Mouse (Mus musculus): ENCODE measurements at regions not wholly inside any gene's neighbourhood (a gene's known extent, or its start where the extent isn't known, plus 50 kb on each side); places are given as distances from the start of the nearest gene placed in this dataset.
"Not testable (repeated sequence)": the region's sequence is repeated elsewhere in the genome, so short reads cannot be mapped to it uniquely, and the experiment has no call there.

DNA sequence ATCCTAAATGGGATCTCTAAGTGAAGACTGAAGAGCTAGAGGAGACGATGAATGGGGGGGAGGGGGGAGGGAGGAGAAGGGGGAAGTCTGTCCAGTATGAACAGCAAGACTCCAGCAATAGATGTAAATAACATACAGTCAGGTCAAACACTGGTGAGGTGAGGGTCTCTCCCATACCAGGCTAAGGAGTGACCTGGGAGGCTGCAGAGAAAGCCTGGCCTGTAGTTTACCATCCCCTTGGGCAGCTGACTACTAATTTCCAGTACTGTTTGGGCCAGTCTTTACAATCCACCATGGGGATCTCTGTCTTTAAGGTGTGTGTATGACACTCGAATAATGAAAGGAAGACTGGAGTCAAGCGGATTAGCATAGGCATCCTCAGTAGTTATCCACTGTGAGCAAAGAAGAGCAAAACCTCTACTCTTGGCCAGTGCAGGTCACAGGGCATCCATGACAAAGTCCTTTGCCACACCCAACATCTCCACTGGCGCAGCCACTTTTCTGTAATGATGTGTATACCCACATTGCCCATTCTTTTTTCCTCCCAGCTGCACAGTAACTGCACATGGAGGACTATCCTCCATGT lies 128.3 kb upstream of the Tbl1xr1 start:
- no peaks in the 10 kb centered on the region for H3K27me3 ChIP-seq (replicated peaks)
- H3K36me3 ChIP-seq (replicated peaks) = no peaks in the 10 kb centered on the region
- no peak overlapping the region for H3K27ac ChIP-seq
- 58% methylated on average over 4 of the region's 4 CpGs for WGBS
- H3K4me1 ChIP-seq = no peaks in the 10 kb centered on the region
- H3K4me2 ChIP-seq = no peak overlapping the region
- no peaks in the 10 kb centered on the region for H3K9me3 ChIP-seq
- no peak overlapping the region for H3K9ac ChIP-seq
- ATAC-seq (replicated peaks) = peak; percentile 18; the same call in 1 of the 2 replicates
- no peak overlapping the region for H3K4me3 ChIP-seq

DNA sequence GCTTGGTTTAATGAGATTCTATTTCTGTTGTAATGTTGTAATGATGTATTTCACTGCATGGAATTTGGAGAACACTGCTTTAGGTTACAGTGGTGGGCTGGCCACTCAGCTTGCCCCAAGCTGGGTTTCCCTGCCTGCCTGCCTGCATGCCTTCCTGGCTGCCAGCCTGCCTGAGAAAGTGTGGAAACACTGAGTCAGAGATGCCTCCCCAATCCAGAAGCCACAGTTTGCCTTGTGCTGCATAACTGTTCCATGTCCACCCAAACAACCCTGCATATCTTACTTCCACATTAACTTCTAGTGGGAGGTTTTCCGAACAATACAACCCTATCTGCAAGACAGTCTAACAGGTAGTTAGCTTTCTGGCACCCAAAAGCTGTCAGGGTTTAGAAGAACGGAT lies 127.0 kb upstream of the Tbl1xr1 start:
- Histone ChIP-seq H3K27me3 (replicated peaks) (no peaks in the 10 kb centered on the region), H3K4me3 (no peak overlapping the region), H3K9me3 (no peaks in the 10 kb centered on the region), H3K9ac (no peak overlapping the region), H3K4me1 (no peaks in the 10 kb centered on the region), H3K36me3 (replicated peaks) (no peaks in the 10 kb centered on the region), H3K27ac (no peak overlapping the region), H3K4me2 (no peak overlapping the region)
- WGBS = 83% methylated on average over 2 of the region's 2 CpGs
- no peak for ATAC-seq (replicated peaks)

GRCm38 (mm10) chr3:21950571-21950970 lies 125.9 kb upstream of the Tbl1xr1 start:
- no peak overlapping the region for H3K4me2 ChIP-seq
- no peaks in the 10 kb centered on the region for H3K27me3 ChIP-seq (replicated peaks)
- ATAC-seq (replicated peaks) = no peak
- no peaks in the 10 kb centered on the region for H3K36me3 ChIP-seq (replicated peaks)
- no peak overlapping the region for H3K9ac ChIP-seq
- H3K27ac ChIP-seq = no peak overlapping the region
- no peaks in the 10 kb centered on the region for H3K9me3 ChIP-seq
- H3K4me3 ChIP-seq = no peak overlapping the region
- no peaks in the 10 kb centered on the region for H3K4me1 ChIP-seq
- WGBS = 81% methylated on average over 5 of the region's 5 CpGs

DNA sequence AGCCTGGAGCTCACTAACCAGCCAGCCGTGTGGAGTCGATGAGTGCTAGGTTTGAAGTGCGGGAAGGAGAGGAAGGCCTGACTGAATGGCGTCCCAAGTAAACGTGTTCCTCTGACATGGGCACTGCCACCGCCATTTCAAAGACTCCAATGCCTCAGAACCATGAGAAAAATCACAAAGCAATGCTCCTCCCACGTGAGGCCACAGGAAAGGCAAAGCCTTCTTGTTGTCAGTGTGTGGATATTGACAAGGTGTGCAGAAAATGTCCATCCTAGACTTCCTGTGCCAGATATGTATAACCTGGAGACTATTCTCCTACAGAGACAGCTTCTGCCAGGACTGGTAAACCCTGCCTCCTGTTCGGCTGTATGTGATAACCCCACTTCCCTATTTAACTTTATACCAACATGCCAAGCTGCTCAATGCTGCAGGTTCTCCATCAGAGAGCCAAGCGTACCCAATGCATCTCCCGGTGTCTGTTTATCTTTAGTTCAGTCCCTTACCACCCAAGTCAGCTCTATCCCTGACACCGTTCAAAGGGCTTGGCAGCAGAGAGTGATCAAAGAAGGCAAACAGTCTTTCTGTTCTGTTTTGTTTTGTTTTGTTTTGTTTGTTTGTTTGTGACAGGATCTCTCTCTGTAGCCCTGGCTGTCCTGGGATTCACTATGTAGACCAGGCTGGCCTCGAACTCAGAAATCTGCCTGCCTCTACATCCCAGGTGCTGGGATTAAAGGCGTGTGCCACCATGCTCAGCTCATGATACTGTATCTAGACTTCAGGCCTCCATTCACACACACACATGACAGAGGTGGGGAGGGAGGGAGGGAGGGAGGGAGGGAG lies 124.8 kb upstream of the Tbl1xr1 start:
- no peaks in the 10 kb centered on the region for H3K4me1 ChIP-seq
- WGBS = 91% methylated on average over 13 of the region's 13 CpGs

DNA sequence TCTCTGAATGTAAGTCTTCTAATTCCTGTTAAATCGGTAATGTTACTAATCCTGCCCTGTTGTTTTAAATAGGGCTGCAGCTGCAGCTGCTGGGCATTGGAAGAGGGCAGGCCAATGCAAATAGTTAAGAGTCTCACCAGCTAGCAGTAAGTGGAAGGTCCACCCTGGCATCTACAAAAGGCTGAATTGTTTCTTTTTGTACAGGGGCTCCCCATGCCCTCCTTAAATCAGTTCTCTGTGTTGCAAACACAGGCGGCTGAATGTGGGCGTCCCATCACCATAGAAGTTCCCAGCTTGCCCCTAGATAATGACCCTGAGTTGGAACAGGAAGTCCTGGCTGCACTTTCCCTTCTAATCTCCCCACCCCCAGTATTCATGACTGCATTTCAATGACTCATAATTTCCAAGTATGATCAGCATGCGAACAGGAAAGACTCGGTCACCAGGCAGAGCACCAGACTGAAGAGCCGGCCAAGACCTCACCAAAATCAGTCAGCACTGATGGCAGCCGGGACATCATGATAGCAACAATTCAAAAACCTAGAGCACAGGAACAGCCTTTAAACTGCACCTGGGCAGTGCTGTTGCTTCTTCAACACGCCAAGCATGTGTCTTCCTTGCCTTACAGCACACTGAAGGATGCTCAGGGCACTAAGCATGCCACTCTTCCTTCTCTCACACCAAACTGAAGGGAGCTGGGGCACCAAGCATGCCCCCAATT lies 123.6 kb upstream of the Tbl1xr1 start:
- no peak for ATAC-seq (replicated peaks)
- H3K27ac ChIP-seq = no peak overlapping the region
- no peaks in the 10 kb centered on the region for H3K9me3 ChIP-seq
- H3K4me3 ChIP-seq = no peak overlapping the region
- 61% methylated on average over 8 of the region's 8 CpGs for WGBS
- no peak overlapping the region for H3K9ac ChIP-seq
- no peaks in the 10 kb centered on the region for H3K4me1 ChIP-seq
- no peaks in the 10 kb centered on the region for H3K27me3 ChIP-seq (replicated peaks)
- no peak overlapping the region for H3K4me2 ChIP-seq
- H3K36me3 ChIP-seq (replicated peaks) = no peaks in the 10 kb centered on the region

More for the DNA sequence above, 124.8 kb upstream of the Tbl1xr1 start:
- no peak for ATAC-seq (replicated peaks)
- Histone ChIP-seq H3K4me2 (no peak overlapping the region), H3K27ac (no peak overlapping the region), H3K27me3 (replicated peaks) (no peaks in the 10 kb centered on the region), H3K9me3 (no peaks in the 10 kb centered on the region), H3K4me3 (no peak overlapping the region), H3K9ac (no peak overlapping the region), H3K36me3 (replicated peaks) (no peaks in the 10 kb centered on the region)

DNA sequence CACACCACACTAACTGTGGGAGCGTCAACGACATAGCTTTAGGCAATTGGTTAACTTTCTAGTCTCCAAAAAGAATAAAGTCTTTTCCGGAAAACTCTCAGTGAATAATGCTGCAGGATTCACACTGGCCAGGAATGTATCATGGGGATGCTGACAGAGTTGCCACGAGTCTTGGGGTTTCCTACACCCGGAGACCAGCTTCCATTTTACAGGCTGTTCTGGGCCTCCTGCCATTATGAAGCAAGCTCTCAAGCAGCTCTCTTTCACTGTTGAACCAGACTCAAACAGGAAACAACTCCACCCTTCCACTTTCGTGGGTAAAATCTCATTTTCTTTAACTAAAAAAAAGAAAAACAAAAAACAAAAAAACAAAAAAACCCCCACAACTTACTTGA lies 123.0 kb upstream of the Tbl1xr1 start:
- no peaks in the 10 kb centered on the region for H3K9me3 ChIP-seq
- no peaks in the 10 kb centered on the region for H3K27me3 ChIP-seq (replicated peaks)

GRCm38 (mm10) chr3:21955681-21956080 lies 120.8 kb upstream of the Tbl1xr1 start:
- Histone ChIP-seq H3K4me3 (no peak overlapping the region), H3K27ac (no peak overlapping the region), H3K27me3 (replicated peaks) (no peaks in the 10 kb centered on the region), H3K9ac (no peak overlapping the region), H3K36me3 (replicated peaks) (no peaks in the 10 kb centered on the region), H3K4me1 (no peaks in the 10 kb centered on the region), H3K4me2 (no peak overlapping the region), H3K9me3 (no peaks in the 10 kb centered on the region)
- no peak for ATAC-seq (replicated peaks)
- 47% methylated on average over 2 of the region's 2 CpGs for WGBS

More for the DNA sequence above, 123.0 kb upstream of the Tbl1xr1 start:
- Histone ChIP-seq H3K36me3 (replicated peaks) (no peaks in the 10 kb centered on the region), H3K4me3 (no peak overlapping the region), H3K4me2 (no peak overlapping the region), H3K9ac (no peak overlapping the region), H3K4me1 (no peaks in the 10 kb centered on the region), H3K27ac (no peak overlapping the region)
- ATAC-seq (replicated peaks) = no peak
- WGBS = 93% methylated on average over 6 of the region's 6 CpGs

DNA sequence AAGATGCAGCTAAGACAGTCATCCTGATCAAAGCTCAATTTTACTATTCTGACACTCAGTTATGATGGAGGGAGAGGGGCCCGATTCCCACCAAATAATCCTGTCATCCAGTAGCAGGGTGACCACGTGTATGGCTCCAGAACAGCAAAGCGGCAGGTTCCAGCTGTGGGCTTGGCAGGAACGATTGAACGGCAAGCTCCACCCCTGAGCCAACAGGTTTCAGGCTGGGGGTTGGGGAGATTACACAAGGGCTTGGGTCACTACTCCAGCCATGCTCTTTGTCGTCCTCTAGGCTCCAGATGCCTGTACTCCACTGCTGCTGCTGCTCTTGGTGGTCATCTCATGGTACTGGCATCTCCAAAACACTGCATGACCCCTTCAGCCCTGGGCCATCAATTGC lies 119.3 kb upstream of the Tbl1xr1 start:
- not testable (repeated sequence) for H3K9ac ChIP-seq; H3K4me2 ChIP-seq; H3K9me3 ChIP-seq; H3K36me3 ChIP-seq (replicated peaks); H3K4me1 ChIP-seq; H3K27me3 ChIP-seq (replicated peaks); H3K27ac ChIP-seq; ATAC-seq (replicated peaks); H3K4me3 ChIP-seq
- 75% methylated on average over 6 of the region's 6 CpGs for WGBS

- H3K9ac ChIP-seq = no peak overlapping the region
- no peak overlapping the region for H3K27ac ChIP-seq
- no peak overlapping the region for H3K4me2 ChIP-seq
- H3K9me3 ChIP-seq = no peaks in the 10 kb centered on the region
- no peak for ATAC-seq (replicated peaks)
- no peaks in the 10 kb centered on the region for H3K4me1 ChIP-seq
- no peaks in the 10 kb centered on the region for H3K27me3 ChIP-seq (replicated peaks)
- H3K36me3 ChIP-seq (replicated peaks) = no peaks in the 10 kb centered on the region
- H3K4me3 ChIP-seq = no peak overlapping the region
- WGBS = 93% methylated on average over 6 of the region's 6 CpGs
These were observed 117.7 kb upstream of the Tbl1xr1 start for GRCm38 (mm10) chr3:21958595-21959286.

DNA sequence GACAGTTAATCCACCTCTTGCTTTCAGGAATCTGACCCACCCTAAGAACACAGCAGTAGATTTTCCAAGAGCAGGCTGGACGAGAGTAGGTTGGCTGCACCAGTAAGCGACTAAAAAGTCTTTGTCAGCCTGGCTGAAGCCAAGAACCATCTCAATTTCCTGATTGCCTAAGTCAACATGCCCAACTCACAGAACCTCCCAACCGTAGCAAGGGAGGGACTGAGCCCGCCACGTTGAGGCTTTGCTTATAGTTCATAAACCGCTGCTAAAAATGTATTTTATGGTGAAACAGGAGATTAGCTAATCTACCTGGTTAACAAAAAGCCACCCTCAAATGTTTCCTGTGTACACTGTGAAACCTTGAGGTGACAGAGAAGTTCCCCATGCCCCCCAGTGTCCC lies 115.4 kb upstream of the Tbl1xr1 start:
- Histone ChIP-seq H3K9ac (no peak overlapping the region), H3K36me3 (replicated peaks) (no peaks in the 10 kb centered on the region), H3K27ac (no peak overlapping the region), H3K4me2 (no peak overlapping the region), H3K4me3 (no peak overlapping the region), H3K4me1 (no peaks in the 10 kb centered on the region), H3K27me3 (replicated peaks) (no peaks in the 10 kb centered on the region), H3K9me3 (no peaks in the 10 kb centered on the region)
- 77% methylated on average over 6 of the region's 6 CpGs for WGBS
- ATAC-seq (replicated peaks) = no peak

- ATAC-seq (replicated peaks) = no peak
- H3K4me2 ChIP-seq = no peak overlapping the region
- H3K9ac ChIP-seq = no peak overlapping the region
- H3K27ac ChIP-seq = no peak overlapping the region
- H3K36me3 ChIP-seq (replicated peaks) = no peaks in the 10 kb centered on the region
- no peaks in the 10 kb centered on the region for H3K4me1 ChIP-seq
- no peak overlapping the region for H3K4me3 ChIP-seq
- H3K27me3 ChIP-seq (replicated peaks) = no peaks in the 10 kb centered on the region
- WGBS = 90% methylated on average over 5 of the region's 5 CpGs
- H3K9me3 ChIP-seq = no peaks in the 10 kb centered on the region
These were observed 114.7 kb upstream of the Tbl1xr1 start for GRCm38 (mm10) chr3:21961746-21962145.

DNA sequence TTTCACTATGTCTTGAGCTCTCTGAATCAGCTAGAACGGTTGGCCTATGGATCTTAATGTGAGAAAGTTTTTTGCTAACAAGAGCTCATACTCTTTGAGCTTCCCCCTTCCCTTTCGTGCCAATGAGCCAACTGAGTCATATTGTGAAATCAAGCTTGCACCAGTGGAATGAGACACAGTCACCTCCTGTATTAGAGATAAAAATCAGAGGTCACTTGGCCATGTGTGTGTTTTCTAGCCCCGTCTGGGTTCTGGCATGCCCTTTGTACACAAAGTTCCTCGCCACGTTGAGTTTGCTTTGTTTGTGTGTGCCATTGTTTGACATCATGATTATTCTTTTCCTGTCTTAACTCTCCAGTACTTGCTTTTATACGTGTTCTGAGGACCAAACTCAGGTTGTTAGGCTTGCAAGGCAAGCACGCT lies 114.1 kb upstream of the Tbl1xr1 start:
- WGBS = 49% methylated on average over 7 of the region's 7 CpGs
- Histone ChIP-seq H3K4me2 (no peak overlapping the region), H3K4me1 (no peaks in the 10 kb centered on the region), H3K36me3 (replicated peaks) (no peaks in the 10 kb centered on the region), H3K27me3 (replicated peaks) (no peaks in the 10 kb centered on the region), H3K9me3 (no peaks in the 10 kb centered on the region), H3K27ac (no peak overlapping the region), H3K4me3 (no peak overlapping the region), H3K9ac (no peak overlapping the region)
- no peak for ATAC-seq (replicated peaks)
